Mouse (Mus musculus) left cerebral cortex, postnatal 36 days (tissue): ENCODE data around the gene 4930433I11Rik. TPM values are rescaled to one million over a fixed set of nuclear protein-coding genes. Genes with fewer than 3 reads are reported as not detected.
"Not testable (repeated sequence)": the region's sequence is repeated elsewhere in the genome, so short reads cannot be mapped to it uniquely, and the experiment has no call there.

Experiments used
- DNase-seq, 2 experiments: peaks; one replicate each; pipeline ENCODE4 v3.0.0; 2021 to 2022; ENCODE audit warnings: low spot score in 2 of 2, mixed read lengths in 1 of 2
- intact Hi-C: fragments of 180-260 bp; cut with DNase I; formaldehyde crosslinking; loops from one replicate; pipeline ENCODE4 v1.15.1; 2025
- total RNA-seq, 2 experiments: library from RNA; stranded (reverse); gene quantifications; 2 replicates each; pipeline ENCODE4 v1.2.3; 2021

Gene 4930433I11Rik
- total RNA-seq = not detected

DNA sequence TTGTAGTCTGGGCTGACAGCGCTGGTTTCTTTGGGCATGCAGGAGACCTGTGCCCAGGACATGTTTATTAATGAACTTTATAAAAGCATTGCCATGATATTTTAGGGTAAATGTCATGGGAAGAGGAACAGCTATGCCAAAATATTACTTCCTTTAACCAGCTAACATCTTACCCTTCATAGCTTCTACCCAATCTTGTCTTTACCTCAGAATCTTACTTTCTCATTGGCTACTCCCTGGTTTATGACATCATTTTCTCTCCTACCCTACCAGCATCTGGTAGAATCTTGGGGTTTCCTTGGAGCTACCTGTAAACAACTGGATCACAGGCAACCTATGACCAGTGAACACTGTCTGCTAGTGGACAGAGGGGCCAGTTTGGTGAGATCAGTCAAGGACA, at the start of gene 4930433I11Rik:
Gene 4930433I11Rik, plus strand, starts transcription at position 301 of the 400 bp plus-strand sequence.
- intact Hi-C loops = no loop called here
- no peak for DNase-seq

DNA sequence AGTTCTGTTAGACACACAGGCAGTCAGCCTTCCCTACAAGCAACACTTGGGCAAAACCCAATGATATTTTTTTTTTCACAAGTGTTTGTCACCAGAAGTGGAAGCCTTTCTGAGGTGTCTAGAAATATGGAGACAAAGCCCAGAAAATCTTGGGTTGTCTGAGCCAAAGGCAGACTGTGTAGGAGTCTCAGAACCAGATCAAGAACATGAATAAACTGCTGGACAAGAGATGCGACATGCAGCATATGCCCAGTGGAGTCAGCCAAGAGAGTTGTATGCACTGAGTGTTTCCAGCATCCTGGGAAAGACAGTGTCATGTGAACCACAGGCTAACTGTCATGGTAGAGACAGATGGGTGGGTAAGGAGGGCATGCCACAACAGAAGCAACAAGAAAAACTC, 48.0 kb upstream of the 4930433I11Rik start:
- DNase-seq = peak; percentile 41 to 62
- intact Hi-C loops = no loop called here

DNA sequence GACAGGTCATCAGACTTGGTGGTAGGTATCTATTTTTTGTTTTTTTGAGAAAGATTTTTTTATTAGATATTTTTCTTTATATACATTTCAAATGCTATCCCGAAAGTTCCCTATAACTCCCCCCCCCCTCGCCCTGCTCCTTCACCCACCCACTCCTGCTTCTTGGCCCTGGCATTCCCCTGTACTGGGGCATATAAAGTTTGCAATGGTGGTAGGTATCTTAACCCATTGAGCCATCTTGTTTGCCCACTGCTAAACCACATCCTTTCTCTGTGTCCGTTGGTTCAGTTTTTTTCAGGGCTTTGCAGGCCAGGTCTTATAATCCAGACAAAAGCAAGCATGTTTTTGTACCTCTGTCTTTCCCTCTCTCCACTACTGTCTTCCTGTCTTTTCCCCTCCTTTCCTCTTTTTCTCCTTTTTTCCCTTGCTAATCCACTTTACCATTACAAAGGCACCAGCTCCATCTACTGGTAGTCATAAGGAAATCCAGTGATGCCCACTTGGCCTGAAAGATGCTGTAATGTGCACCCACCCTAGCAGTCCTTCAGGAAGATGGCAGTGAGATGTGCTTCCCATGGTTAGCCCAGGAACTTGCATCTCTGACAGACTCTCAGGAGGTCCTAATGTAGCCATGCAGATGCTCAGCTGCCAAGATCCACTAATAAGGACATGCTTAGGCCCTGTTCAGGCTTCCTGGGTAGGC, 45.0 kb upstream of the 4930433I11Rik start:
- peak in 1 of 2 experiments; percentile 11 for DNase-seq

DNA sequence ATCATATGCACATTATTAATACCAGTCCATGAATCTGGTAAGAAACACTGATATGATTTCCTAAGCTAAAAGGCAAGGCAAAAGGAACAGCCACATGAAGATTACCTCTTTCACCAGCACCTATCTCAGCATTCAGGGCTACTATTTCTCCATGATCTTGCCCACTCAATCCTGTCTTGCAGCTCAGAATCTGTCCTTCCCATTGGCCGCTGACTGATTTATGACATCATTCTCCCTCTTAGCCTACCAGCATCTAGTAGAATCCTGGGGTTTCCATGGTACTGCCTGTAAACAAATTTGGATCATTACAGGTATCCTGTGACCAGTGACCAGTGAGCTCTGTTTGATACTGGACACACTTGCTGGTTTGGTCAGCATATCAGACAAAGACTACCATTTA, 45.1 kb downstream of the 4930433I11Rik start, which contains the start of gene Gm4884:
Gene Gm4884, plus strand, starts transcription at position 301 of the 400 bp plus-strand sequence.
- DNase-seq, intact Hi-C loops: not testable (repeated sequence)

More for the DNA sequence above, 45.0 kb upstream of the 4930433I11Rik start:
- intact Hi-C loops = loop anchor here (2.0 to 5.0 kb wide), 3 partner anchors 870 to 1226 kb away; no protein-coding TSS in a partner anchor

DNA sequence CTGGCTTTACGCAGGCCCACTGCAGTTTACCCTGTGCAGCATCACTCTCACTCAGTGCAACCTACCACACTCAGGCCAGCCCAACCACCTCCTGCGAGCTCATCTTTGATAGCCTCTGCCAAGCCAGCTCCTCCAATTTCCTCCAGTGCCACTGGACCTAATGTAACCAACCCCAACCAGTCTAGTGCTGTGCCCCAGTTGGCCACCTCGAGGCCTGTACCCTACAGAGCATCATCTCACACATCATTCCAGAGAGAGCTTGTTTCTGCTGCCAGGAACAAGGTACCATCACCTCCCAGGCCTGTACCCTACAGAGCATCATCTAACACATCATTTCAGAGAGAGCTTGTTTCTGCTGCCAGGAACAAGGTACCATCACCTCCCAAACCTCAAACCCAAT, 56.7 kb downstream of the 4930433I11Rik start:
- intact Hi-C loops, DNase-seq: not testable (repeated sequence)

Other genes starting within 250 kb of the 4930433I11Rik start
- 10 to 100 TPM; 51.0 to 63.0 TPM for gene Vstm2b, start 89.2 kb upstream of the 4930433I11Rik start, total RNA-seq
- gene Gm4884, start 45.2 kb downstream of the 4930433I11Rik start, total RNA-seq = not detected
- not detected for gene Gm5592, start 166.3 kb downstream of the 4930433I11Rik start, total RNA-seq